Mouse (Mus musculus): ENCODE measurements at regions not wholly inside any gene's neighbourhood (a gene's known extent, or its start where the extent isn't known, plus 50 kb on each side); places are given as distances from the start of the nearest gene placed in this dataset.

DNA sequence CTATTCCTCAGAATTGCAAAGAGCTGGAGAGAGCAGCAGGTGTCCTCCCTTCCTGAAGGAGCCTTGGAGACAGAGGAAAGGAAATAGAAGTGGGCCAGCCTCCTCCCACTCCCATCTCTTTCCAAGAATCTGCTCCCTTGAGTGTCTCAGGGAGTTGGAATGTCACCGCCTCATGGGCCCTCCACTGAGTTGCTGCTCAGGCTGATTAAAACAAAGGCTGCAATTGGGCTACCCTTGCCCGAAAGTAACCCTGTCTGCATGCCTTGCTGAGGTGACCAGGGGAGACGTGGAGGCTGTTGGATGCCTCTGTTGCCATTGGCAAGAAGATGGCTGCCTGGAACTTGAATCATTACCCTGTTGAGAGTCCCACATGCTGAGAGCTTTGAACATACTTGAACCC lies 59.7 kb upstream of the Abca1 start:
- WGBS: 24% methylated on average over 3 of the region's 3 CpGs
- peak overlapping the region; percentile 69 for H3K27ac ChIP-seq
- H3K9ac ChIP-seq (ENCODE audit: low read depth, low read length): no peak overlapping the region
- no peak for TF ChIP-seq POLR2A (IDR thresholded peaks at IDR 0.05; ENCODE audit: insufficient read depth, low read depth, low read length)
- peak; percentile 23 for TF ChIP-seq CTCF (IDR thresholded peaks at IDR 0.05)
- TF ChIP-seq EP300 (IDR thresholded peaks at IDR 0.05; ENCODE audit: insufficient read depth, low read depth, low read length): peak; percentile 79
- peaks cover 11% of the 10 kb centered on the region for H3K4me1 ChIP-seq (ENCODE audit: control insufficient read depth, insufficient read depth, low read length)
- intact Hi-C loops (cut with DNase I): loop anchor here (1.0 to 5.0 kb wide), 4 partner anchors 23 to 136 kb away; no protein-coding TSS in a partner anchor
- no peaks in the 10 kb centered on the region for H3K79me2 ChIP-seq (replicated peaks; ENCODE audit: control insufficient read depth, insufficient read depth, low read length)
- no peaks in the 10 kb centered on the region for H3K27me3 ChIP-seq (ENCODE audit: control insufficient read depth, insufficient read depth, low read length)
- no peaks in the 10 kb centered on the region for H3K36me3 ChIP-seq (ENCODE audit: control insufficient read depth, insufficient read depth, low read length)
- DNase-seq: peak; percentile 75 to 86
- no peak overlapping the region for H3K4me3 ChIP-seq

DNA sequence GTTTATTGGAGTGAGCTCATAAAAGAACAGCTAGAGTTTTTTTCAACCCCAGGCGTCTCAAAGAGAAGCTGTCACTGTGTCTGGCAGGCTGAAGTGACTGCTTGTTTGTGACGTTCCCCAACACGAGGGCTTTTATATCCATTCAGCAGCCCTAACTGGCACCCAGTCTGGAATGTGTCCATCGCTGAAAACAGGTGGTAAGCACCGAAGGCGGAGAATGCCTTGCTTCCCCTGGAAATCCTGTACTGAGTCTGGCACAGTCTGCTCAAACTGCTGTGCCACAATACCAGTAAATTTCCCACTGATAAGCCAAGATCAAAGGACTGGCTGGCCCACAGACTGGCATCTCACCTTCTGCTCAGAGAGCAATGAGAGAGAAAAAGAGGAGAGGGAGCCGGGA lies 59.1 kb upstream of the Abca1 start:
- Histone ChIP-seq H3K27me3 (ENCODE audit: control insufficient read depth, insufficient read depth, low read length) (no peaks in the 10 kb centered on the region), H3K36me3 (ENCODE audit: control insufficient read depth, insufficient read depth, low read length) (no peaks in the 10 kb centered on the region), H3K4me1 (ENCODE audit: control insufficient read depth, insufficient read depth, low read length) (peaks cover 11% of the 10 kb centered on the region), H3K4me3 (no peak overlapping the region), H3K27ac (peak overlapping the region; percentile 69), H3K9ac (ENCODE audit: low read depth, low read length) (no peak overlapping the region), H3K79me2 (replicated peaks; ENCODE audit: control insufficient read depth, insufficient read depth, low read length) (no peaks in the 10 kb centered on the region)
- TF ChIP-seq CTCF (IDR thresholded peaks at IDR 0.05) (no peak), POLR2A (IDR thresholded peaks at IDR 0.05; ENCODE audit: insufficient read depth, low read depth, low read length) (no peak), EP300 (IDR thresholded peaks at IDR 0.05; ENCODE audit: insufficient read depth, low read depth, low read length) (no peak)
- intact Hi-C loops (cut with DNase I): loop anchor here (1.0 to 5.0 kb wide), 5 partner anchors 22 to 137 kb away; partner anchors contain the start of gene Abca1
- peak in 1 of 2 experiments; percentile 40 for DNase-seq
- WGBS: 10% methylated on average over 7 of the region's 7 CpGs

DNA sequence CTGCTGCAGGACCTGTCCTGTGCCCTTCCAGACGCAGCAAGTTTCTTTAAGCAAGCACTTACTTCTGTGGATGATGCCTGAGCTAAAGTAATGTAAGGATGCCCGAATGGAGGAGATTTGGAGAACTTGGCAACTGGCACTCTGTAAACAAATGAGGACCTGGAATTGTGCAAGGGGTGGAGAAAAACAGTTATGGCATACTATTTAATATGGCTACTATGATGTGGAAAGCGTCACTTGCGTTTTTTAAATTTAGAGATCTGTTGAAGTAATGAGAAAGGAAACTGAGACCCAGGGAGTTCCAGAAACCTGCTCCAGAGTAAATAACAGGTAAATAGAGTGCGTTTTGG lies 58.6 kb upstream of the Abca1 start:
- Histone ChIP-seq H3K27me3 (ENCODE audit: control insufficient read depth, insufficient read depth, low read length) (no peaks in the 10 kb centered on the region), H3K4me3 (peak overlapping the region; percentile 48), H3K4me1 (ENCODE audit: control insufficient read depth, insufficient read depth, low read length) (peaks cover 11% of the 10 kb centered on the region), H3K27ac (peak overlapping the region; percentile 69), H3K79me2 (replicated peaks; ENCODE audit: control insufficient read depth, insufficient read depth, low read length) (no peaks in the 10 kb centered on the region), H3K36me3 (ENCODE audit: control insufficient read depth, insufficient read depth, low read length) (no peaks in the 10 kb centered on the region), H3K9ac (ENCODE audit: low read depth, low read length) (no peak overlapping the region)
- DNase-seq: no peak
- WGBS: 28% methylated on average over 5 of the region's 5 CpGs
- no peak for TF ChIP-seq CTCF (IDR thresholded peaks at IDR 0.05)
- TF ChIP-seq POLR2A (IDR thresholded peaks at IDR 0.05; ENCODE audit: insufficient read depth, low read depth, low read length): no peak
- intact Hi-C loops (cut with DNase I): loop anchor here (1.0 to 5.0 kb wide), 4 partner anchors 21 to 106 kb away; partner anchors contain the start of gene Abca1

DNA sequence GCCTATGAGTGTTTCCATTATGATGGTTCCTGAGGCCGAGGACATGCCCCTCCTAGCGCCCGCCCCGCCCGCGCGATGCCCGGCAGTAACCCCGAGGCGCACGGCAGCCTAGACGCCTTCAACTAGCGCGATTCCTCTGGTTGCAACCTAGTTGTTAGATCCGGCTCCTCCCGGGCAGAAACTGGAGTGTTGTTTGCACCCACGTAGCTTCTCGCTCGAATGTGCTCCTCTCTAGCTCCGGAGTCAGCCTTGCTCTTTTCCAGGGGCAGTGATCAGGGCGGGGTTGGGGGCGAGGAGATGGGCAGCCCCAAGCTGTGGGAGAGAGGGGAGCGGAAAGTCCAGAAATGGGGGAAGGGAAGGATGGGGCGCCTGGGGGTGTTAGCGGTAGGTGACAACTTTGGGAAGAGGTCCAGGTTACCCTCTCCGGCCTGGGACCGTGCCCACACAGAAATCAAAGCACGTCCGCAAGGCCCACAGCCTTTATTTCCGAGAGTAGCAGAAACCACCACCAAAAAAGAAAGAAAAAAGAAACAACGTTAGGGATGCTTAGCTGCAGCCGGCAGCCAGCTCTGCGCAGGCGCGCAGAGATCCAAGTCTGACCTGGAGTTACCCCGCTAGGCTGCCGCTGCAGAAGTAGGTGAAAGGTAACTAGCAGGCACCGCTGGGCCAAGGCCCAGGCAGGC lies 58.1 kb upstream of the Abca1 start:
- 1% methylated on average over 38 of the region's 38 CpGs for WGBS
- Histone ChIP-seq H3K79me2 (replicated peaks; ENCODE audit: control insufficient read depth, insufficient read depth, low read length) (no peaks in the 10 kb centered on the region), H3K4me1 (ENCODE audit: control insufficient read depth, insufficient read depth, low read length) (peaks cover 11% of the 10 kb centered on the region), H3K36me3 (ENCODE audit: control insufficient read depth, insufficient read depth, low read length) (no peaks in the 10 kb centered on the region), H3K27me3 (ENCODE audit: control insufficient read depth, insufficient read depth, low read length) (no peaks in the 10 kb centered on the region), H3K9ac (ENCODE audit: low read depth, low read length) (peak overlapping the region; percentile 51), H3K27ac (peak overlapping the region; percentile 69), H3K4me3 (peak overlapping the region; percentile 48)
- intact Hi-C loops (cut with DNase I): loop anchor here (1.0 to 5.0 kb wide), 4 partner anchors 21 to 105 kb away; partner anchors contain the start of gene Abca1
- DNase-seq: peak; percentile 80 to 90
- TF ChIP-seq CTCF (IDR thresholded peaks at IDR 0.05) (no peak), EP300 (IDR thresholded peaks at IDR 0.05; ENCODE audit: insufficient read depth, low read depth, low read length) (0 out of 2 replicates have a peak, but pooled peaks have one; percentile 3), POLR2A (IDR thresholded peaks at IDR 0.05; ENCODE audit: insufficient read depth, low read depth, low read length) (peak; percentile 42)

GRCm38 (mm10) chr4:53212541-53212940 lies 52.8 kb upstream of the Abca1 start:
- no peak overlapping the region for H3K4me3 ChIP-seq
- H3K9ac ChIP-seq (ENCODE audit: low read depth, low read length): no peak overlapping the region
- DNase-seq: no peak
- no peaks in the 10 kb centered on the region for H3K27me3 ChIP-seq (ENCODE audit: control insufficient read depth, insufficient read depth, low read length)
- H3K36me3 ChIP-seq (ENCODE audit: control insufficient read depth, insufficient read depth, low read length): no peaks in the 10 kb centered on the region
- H3K4me1 ChIP-seq (ENCODE audit: control insufficient read depth, insufficient read depth, low read length): peaks cover 3% of the 10 kb centered on the region; the same call in 1 of the 2 replicates
- intact Hi-C loops (cut with DNase I): no loop called here
- TF ChIP-seq POLR2A (IDR thresholded peaks at IDR 0.05; ENCODE audit: insufficient read depth, low read depth, low read length) (no peak), CTCF (IDR thresholded peaks at IDR 0.05) (no peak), EP300 (IDR thresholded peaks at IDR 0.05; ENCODE audit: insufficient read depth, low read depth, low read length) (no peak)
- H3K79me2 ChIP-seq (replicated peaks; ENCODE audit: control insufficient read depth, insufficient read depth, low read length): no peaks in the 10 kb centered on the region
- no peak overlapping the region for H3K27ac ChIP-seq
- WGBS: 66% methylated on average over 4 of the region's 4 CpGs

DNA sequence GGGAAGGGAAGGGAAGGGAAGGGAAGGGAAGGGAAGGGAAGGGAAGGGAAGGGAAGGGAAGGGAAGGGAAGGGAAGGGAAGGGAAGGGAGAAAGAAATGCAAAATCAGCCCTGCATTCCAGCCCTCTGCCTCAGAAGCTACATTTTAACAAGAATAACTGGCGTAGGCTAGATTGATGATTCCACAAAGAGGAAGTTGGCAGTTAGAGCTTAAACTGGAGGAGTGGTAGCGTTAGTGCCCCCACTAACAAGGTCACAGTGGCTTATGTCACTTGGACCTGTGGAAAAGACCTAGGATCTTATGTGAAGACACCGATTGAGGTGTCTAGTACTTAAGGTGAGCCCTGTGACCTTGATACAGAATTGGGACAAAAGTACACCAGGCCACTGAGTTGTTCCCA lies 51.0 kb upstream of the Abca1 start:
- Histone ChIP-seq H3K79me2 (replicated peaks; ENCODE audit: control insufficient read depth, insufficient read depth, low read length) (no peaks in the 10 kb centered on the region), H3K36me3 (ENCODE audit: control insufficient read depth, insufficient read depth, low read length) (no peaks in the 10 kb centered on the region), H3K9ac (ENCODE audit: low read depth, low read length) (no peak overlapping the region), H3K4me1 (ENCODE audit: control insufficient read depth, insufficient read depth, low read length) (no peaks in the 10 kb centered on the region), H3K27me3 (ENCODE audit: control insufficient read depth, insufficient read depth, low read length) (no peaks in the 10 kb centered on the region), H3K27ac (no peak overlapping the region), H3K4me3 (no peak overlapping the region)
- intact Hi-C loops (cut with DNase I): no loop called here
- WGBS: 76% methylated on average over 3 of the region's 3 CpGs
- TF ChIP-seq CTCF (IDR thresholded peaks at IDR 0.05) (no peak), EP300 (IDR thresholded peaks at IDR 0.05; ENCODE audit: insufficient read depth, low read depth, low read length) (no peak), POLR2A (IDR thresholded peaks at IDR 0.05; ENCODE audit: insufficient read depth, low read depth, low read length) (no peak)
- no peak for DNase-seq

Data from heart, adult 2 months (tissue).